Mouse (Mus musculus): ENCODE measurements at regions not wholly inside any gene's neighbourhood (a gene's known extent, or its start where the extent isn't known, plus 50 kb on each side); places are given as distances from the start of the nearest gene placed in this dataset.

- ATAC-seq (ENCODE audit: low FRiP score) = no peak
- H3K27ac ChIP-seq = no peak overlapping the region
- H3K27me3 ChIP-seq = no peaks in the 10 kb centered on the region
- H3K9ac ChIP-seq = no peak overlapping the region
- H3K4me1 ChIP-seq (replicated peaks) = no peaks in the 10 kb centered on the region
- H3K4me3 ChIP-seq = no peak overlapping the region
- no peak overlapping the region for H3K4me2 ChIP-seq
- H3K36me3 ChIP-seq = no peaks in the 10 kb centered on the region
- H3K9me3 ChIP-seq = no peaks in the 10 kb centered on the region
- 84% methylated on average over 3 of the region's 3 CpGs for WGBS
Observed at GRCm38 (mm10) chr5:126835440-126835839, 406.2 kb upstream of the Tmem132c start.

GRCm38 (mm10) chr5:126842606-126843005 is 399.0 kb upstream of the Tmem132c start:
- no peaks in the 10 kb centered on the region for H3K36me3 ChIP-seq
- no peak overlapping the region for H3K9ac ChIP-seq
- ATAC-seq (ENCODE audit: low FRiP score) = no peak
- H3K9me3 ChIP-seq = no peaks in the 10 kb centered on the region
- 84% methylated on average over 4 of the region's 4 CpGs for WGBS
- no peak overlapping the region for H3K27ac ChIP-seq
- no peaks in the 10 kb centered on the region for H3K4me1 ChIP-seq (replicated peaks)
- H3K4me3 ChIP-seq = no peak overlapping the region
- H3K4me2 ChIP-seq = no peak overlapping the region
- H3K27me3 ChIP-seq = no peaks in the 10 kb centered on the region

GRCm38 (mm10) chr5:126862078-126862477 is 379.5 kb upstream of the Tmem132c start:
- no peaks in the 10 kb centered on the region for H3K4me1 ChIP-seq (replicated peaks)
- H3K9me3 ChIP-seq = no peaks in the 10 kb centered on the region
- no peak overlapping the region for H3K4me2 ChIP-seq
- 95% methylated on average over 1 of the region's 1 CpGs for WGBS
- no peak for ATAC-seq (ENCODE audit: low FRiP score)
- H3K27me3 ChIP-seq = no peaks in the 10 kb centered on the region
- H3K27ac ChIP-seq = no peak overlapping the region
- no peaks in the 10 kb centered on the region for H3K36me3 ChIP-seq
- no peak overlapping the region for H3K9ac ChIP-seq
- H3K4me3 ChIP-seq = no peak overlapping the region

- WGBS = 97% methylated on average over 1 of the region's 1 CpGs
- Histone ChIP-seq H3K27me3 (no peaks in the 10 kb centered on the region), H3K27ac (no peak overlapping the region), H3K9ac (no peak overlapping the region), H3K4me3 (no peak overlapping the region), H3K36me3 (no peaks in the 10 kb centered on the region), H3K4me2 (no peak overlapping the region), H3K4me1 (replicated peaks) (no peaks in the 10 kb centered on the region), H3K9me3 (no peaks in the 10 kb centered on the region)
- no peak for ATAC-seq (ENCODE audit: low FRiP score)
Observed at GRCm38 (mm10) chr5:126875842-126876241, 365.8 kb upstream of the Tmem132c start.

GRCm38 (mm10) chr5:126890710-126891109 is 350.9 kb upstream of the Tmem132c start:
- no peak for ATAC-seq (ENCODE audit: low FRiP score)

GRCm38 (mm10) chr5:126893063-126893462 is 348.5 kb upstream of the Tmem132c start:
- 95% methylated on average over 4 of the region's 4 CpGs for WGBS
- H3K9ac ChIP-seq = no peak overlapping the region

More at GRCm38 (mm10) chr5:126890710-126891109, 350.9 kb upstream of the Tmem132c start:
- 76% methylated on average over 1 of the region's 1 CpGs for WGBS
- H3K4me3 ChIP-seq = no peak overlapping the region
- H3K4me1 ChIP-seq (replicated peaks) = no peaks in the 10 kb centered on the region
- no peak overlapping the region for H3K9ac ChIP-seq
- no peak overlapping the region for H3K27ac ChIP-seq
- no peaks in the 10 kb centered on the region for H3K36me3 ChIP-seq
- no peak overlapping the region for H3K4me2 ChIP-seq
- H3K27me3 ChIP-seq = no peaks in the 10 kb centered on the region
- H3K9me3 ChIP-seq = no peaks in the 10 kb centered on the region

GRCm38 (mm10) chr5:126910084-126910483 is 331.5 kb upstream of the Tmem132c start:
- ATAC-seq (ENCODE audit: low FRiP score) = no peak
- Histone ChIP-seq H3K4me1 (replicated peaks) (no peaks in the 10 kb centered on the region), H3K9me3 (no peaks in the 10 kb centered on the region), H3K4me3 (no peak overlapping the region), H3K27me3 (no peaks in the 10 kb centered on the region), H3K9ac (no peak overlapping the region), H3K4me2 (no peak overlapping the region), H3K27ac (no peak overlapping the region), H3K36me3 (no peaks in the 10 kb centered on the region)
- 95% methylated on average over 2 of the region's 2 CpGs for WGBS

More at GRCm38 (mm10) chr5:126893063-126893462, 348.5 kb upstream of the Tmem132c start:
- H3K36me3 ChIP-seq = no peaks in the 10 kb centered on the region
- no peak for ATAC-seq (ENCODE audit: low FRiP score)
- H3K4me2 ChIP-seq = no peak overlapping the region
- no peak overlapping the region for H3K27ac ChIP-seq
- no peaks in the 10 kb centered on the region for H3K27me3 ChIP-seq
- H3K9me3 ChIP-seq = no peaks in the 10 kb centered on the region
- H3K4me1 ChIP-seq (replicated peaks) = no peaks in the 10 kb centered on the region
- H3K4me3 ChIP-seq = no peak overlapping the region

GRCm38 (mm10) chr5:126917300-126917699 is 324.3 kb upstream of the Tmem132c start:
- Histone ChIP-seq H3K4me2 (no peak overlapping the region), H3K9me3 (no peaks in the 10 kb centered on the region), H3K9ac (no peak overlapping the region), H3K27me3 (no peaks in the 10 kb centered on the region), H3K27ac (no peak overlapping the region), H3K4me1 (replicated peaks) (peaks cover 3% of the 10 kb centered on the region; the same call in 1 of the 2 replicates), H3K36me3 (no peaks in the 10 kb centered on the region), H3K4me3 (no peak overlapping the region)
- 73% methylated on average over 7 of the region's 7 CpGs for WGBS
- ATAC-seq (ENCODE audit: low FRiP score) = no peak

GRCm38 (mm10) chr5:126933466-126933865 is 308.1 kb upstream of the Tmem132c start:
- Histone ChIP-seq H3K27ac (no peak overlapping the region), H3K27me3 (no peaks in the 10 kb centered on the region), H3K9me3 (no peaks in the 10 kb centered on the region), H3K4me2 (no peak overlapping the region), H3K36me3 (no peaks in the 10 kb centered on the region), H3K4me3 (no peak overlapping the region), H3K9ac (no peak overlapping the region), H3K4me1 (replicated peaks) (no peaks in the 10 kb centered on the region)
- no peak for ATAC-seq (ENCODE audit: low FRiP score)
- 48% methylated on average over 2 of the region's 2 CpGs for WGBS

GRCm38 (mm10) chr5:126944861-126945260 is 296.7 kb upstream of the Tmem132c start:
- Histone ChIP-seq H3K4me2 (no peak overlapping the region), H3K4me1 (replicated peaks) (no peaks in the 10 kb centered on the region), H3K4me3 (no peak overlapping the region), H3K27ac (no peak overlapping the region), H3K36me3 (no peaks in the 10 kb centered on the region), H3K9me3 (no peaks in the 10 kb centered on the region), H3K27me3 (no peaks in the 10 kb centered on the region), H3K9ac (no peak overlapping the region)
- 79% methylated on average over 7 of the region's 7 CpGs for WGBS
- no peak for ATAC-seq (ENCODE audit: low FRiP score)

- Histone ChIP-seq H3K4me2 (no peak overlapping the region), H3K9ac (no peak overlapping the region), H3K36me3 (no peaks in the 10 kb centered on the region), H3K4me1 (replicated peaks) (no peaks in the 10 kb centered on the region), H3K4me3 (no peak overlapping the region), H3K27ac (no peak overlapping the region), H3K27me3 (no peaks in the 10 kb centered on the region), H3K9me3 (no peaks in the 10 kb centered on the region)
- 68% methylated on average over 5 of the region's 5 CpGs for WGBS
- no peak for ATAC-seq (ENCODE audit: low FRiP score)
Observed at GRCm38 (mm10) chr5:126954189-126954588, 287.4 kb upstream of the Tmem132c start.

- Histone ChIP-seq H3K27me3 (no peaks in the 10 kb centered on the region), H3K9ac (no peak overlapping the region), H3K4me3 (no peak overlapping the region), H3K36me3 (no peaks in the 10 kb centered on the region), H3K9me3 (no peaks in the 10 kb centered on the region), H3K27ac (no peak overlapping the region), H3K4me1 (replicated peaks) (no peaks in the 10 kb centered on the region), H3K4me2 (no peak overlapping the region)
- WGBS = 89% methylated on average over 6 of the region's 6 CpGs
- no peak for ATAC-seq (ENCODE audit: low FRiP score)
Observed at GRCm38 (mm10) chr5:126954634-126955033, 287.0 kb upstream of the Tmem132c start.

- Histone ChIP-seq H3K36me3 (no peaks in the 10 kb centered on the region), H3K4me2 (no peak overlapping the region), H3K27ac (no peak overlapping the region), H3K9me3 (peaks cover 6% of the 10 kb centered on the region; the same call in 1 of the 2 replicates), H3K27me3 (no peaks in the 10 kb centered on the region), H3K4me3 (no peak overlapping the region), H3K9ac (no peak overlapping the region), H3K4me1 (replicated peaks) (no peaks in the 10 kb centered on the region)
- 94% methylated on average over 4 of the region's 4 CpGs for WGBS
- ATAC-seq (ENCODE audit: low FRiP score) = no peak
Observed at GRCm38 (mm10) chr5:126964577-126964976, 277.0 kb upstream of the Tmem132c start.
